Mouse (Mus musculus) thymus, postnatal 25 days (tissue): ENCODE measurements around the gene Hamp2.
"Not testable (repeated sequence)": the region's sequence is repeated elsewhere in the genome, so short reads cannot be mapped to it uniquely, and the experiment has no call there.

Experiments used
- DNase-seq: peaks from one replicate; pipeline ENCODE4 v3.0.0; 2022

Hamp2 gene

GRCm38 (mm10) chr7:30924581-30924980 is at the start of gene Hamp2:
TSS of gene Hamp2 (minus strand) at chr7:30924681.
- DNase-seq, result not testable (repeated sequence)

GRCm38 (mm10) chr7:30973501-30974289 is 49.2 kb upstream of the Hamp2 start, which contains the start of gene Fam187b:
TSS of gene Fam187b (plus strand) at chr7:30973790.
- DNase-seq, result peak; percentile 92

GRCm38 (mm10) chr7:30973251-30973500 is 48.7 kb upstream of the Hamp2 start, which contains the start of gene Lsr:
TSS of gene Lsr (minus strand) at chr7:30973464.
- no peak for DNase-seq

GRCm38 (mm10) chr7:30972426-30973250 is 48.2 kb upstream of the Hamp2 start:
- DNase-seq, result no peak

GRCm38 (mm10) chr7:30971901-30972300 is 47.4 kb upstream of the Hamp2 start:
- no peak for DNase-seq

GRCm38 (mm10) chr7:30969174-30969573 is 44.7 kb upstream of the Hamp2 start:
- DNase-seq, result no peak

GRCm38 (mm10) chr7:30968611-30969010 is 44.1 kb upstream of the Hamp2 start:
- DNase-seq, result no peak

GRCm38 (mm10) chr7:30966657-30967056 is 42.2 kb upstream of the Hamp2 start:
- DNase-seq, result no peak

GRCm38 (mm10) chr7:30965677-30966076 is 41.2 kb upstream of the Hamp2 start:
- DNase-seq, result no peak

- no peak for DNase-seq
Observed at GRCm38 (mm10) chr7:30964366-30964765, 39.9 kb upstream of the Hamp2 start.

GRCm38 (mm10) chr7:30962862-30963261 is 38.4 kb upstream of the Hamp2 start:
- no peak for DNase-seq

GRCm38 (mm10) chr7:30959786-30960349 is 35.4 kb upstream of the Hamp2 start:
- no peak for DNase-seq

- no peak for DNase-seq
Observed at GRCm38 (mm10) chr7:30958866-30959487, 34.5 kb upstream of the Hamp2 start.

- no peak for DNase-seq
Observed at GRCm38 (mm10) chr7:30958109-30958865, 33.8 kb upstream of the Hamp2 start.

- DNase-seq, result peak; percentile 95
Observed at GRCm38 (mm10) chr7:30957367-30957783, 32.9 kb upstream of the Hamp2 start.

GRCm38 (mm10) chr7:30956756-30957366 is 32.4 kb upstream of the Hamp2 start, which contains the start of gene Usf2:
TSS of gene Usf2 (minus strand) at chr7:30956803.
- DNase-seq, result peak; percentile 78

- DNase-seq, result no peak
Observed at GRCm38 (mm10) chr7:30956357-30956751, 31.9 kb upstream of the Hamp2 start.

GRCm38 (mm10) chr7:30955584-30956356 is 31.3 kb upstream of the Hamp2 start:
- DNase-seq, result peak; percentile 83

- no peak for DNase-seq
Observed at GRCm38 (mm10) chr7:30954971-30955520, 30.6 kb upstream of the Hamp2 start.

GRCm38 (mm10) chr7:30954036-30954435 is 29.6 kb upstream of the Hamp2 start:
- DNase-seq, result no peak

GRCm38 (mm10) chr7:30953459-30953858 is 29.0 kb upstream of the Hamp2 start:
- no peak for DNase-seq
